22 mouse cellular contexts compared by ENCODE assay signal in genomic region chr11:115290314-115290713, GRCm38 (mm10). TPM values are rescaled to one million over a fixed set of nuclear protein-coding genes. Genes with fewer than 3 reads are reported as not detected.
DNase-seq lines count a peak whose midpoint lies in the region; ATAC-seq and TF ChIP-seq lines count a peak whose summit lies in the region.
"Had no signal": no experiment of that assay in that cellular context is flagged by ENCODE, and none has a peak within 500 bp of the region (broad histone marks: within the 10 kb centered on the region; RNA-seq: fewer than 3 reads in every experiment).

No protein-coding gene starts in this region.

- H3K27ac ChIP-seq in heart, embryonic 14.5 days (replicated peaks in 1 of 2; ENCODE audit: control insufficient read depth in 1 of 2, insufficient read depth in 1 of 2, low read depth in 2 of 2, low read length in 2 of 2) = peak overlapping the region; percentile 36 to 57; a peak in 3 of 4 replicates
- H3K27ac ChIP-seq in liver, embryonic 11.5 days (ENCODE audit: low read depth, low read length) = peak overlapping the region; percentile 19; the same call in 1 of the 2 replicates
- no peak overlapping the region for H3K27ac ChIP-seq in liver, embryonic 12.5 days
- peak overlapping the region; percentile 2 for H3K27ac ChIP-seq in bone marrow macrophage, adult 2 months (ENCODE audit: insufficient read depth, low read depth, low read length)
- H3K27ac ChIP-seq in olfactory bulb, adult 2 months (ENCODE audit: insufficient read depth, low read depth, low read length) = peak overlapping the region; percentile 41; the same call in 1 of the 2 replicates
- no peak overlapping the region for H3K27ac ChIP-seq in neural tube, embryonic 15.5 days (replicated peaks)
- H3K27ac ChIP-seq in hindbrain, embryonic 16.5 days (ENCODE audit: low read depth, low read length) = no peak overlapping the region
- H3K27ac ChIP-seq: forebrain, embryonic 12.5 days; layer of hippocampus, adult 2 months; midbrain, embryonic 15.5 days had no signal

- ATAC-seq in heart, embryonic 14.5 days (ENCODE audit: insufficient number of reproducible peaks, insufficient read depth, low FRiP score, low read depth) = no peak
- no peak for ATAC-seq in liver, embryonic 11.5 days (replicated peaks; ENCODE audit: low FRiP score)
- no peak for ATAC-seq in liver, embryonic 12.5 days
- ATAC-seq in neural tube, embryonic 15.5 days (ENCODE audit: low FRiP score) = no peak
- no peak for ATAC-seq in hindbrain, embryonic 16.5 days
- ATAC-seq: midbrain, embryonic 15.5 days had no signal

- H3K36me3 ChIP-seq in heart, embryonic 14.5 days (ENCODE audit: control insufficient read depth, insufficient read depth, low read length) = no peaks in the 10 kb centered on the region
- no peaks in the 10 kb centered on the region for H3K36me3 ChIP-seq in liver, embryonic 11.5 days (ENCODE audit: control insufficient read depth, insufficient read depth, low read length)
- H3K36me3 ChIP-seq in liver, embryonic 12.5 days = no peaks in the 10 kb centered on the region
- no peaks in the 10 kb centered on the region for H3K36me3 ChIP-seq in neural tube, embryonic 15.5 days
- H3K36me3 ChIP-seq in hindbrain, embryonic 16.5 days (ENCODE audit: control insufficient read depth, insufficient read depth, low read length) = no peaks in the 10 kb centered on the region
- H3K36me3 ChIP-seq: forebrain, embryonic 12.5 days; midbrain, embryonic 15.5 days had no signal

- intact Hi-C loops in heart, postnatal 10 days (cut with DNase I) = no loop called here

- H3K4me2 ChIP-seq in heart, embryonic 14.5 days (ENCODE audit: low read length) = no peak overlapping the region
- no peak overlapping the region for H3K4me2 ChIP-seq in liver, embryonic 11.5 days
- H3K4me2 ChIP-seq in liver, embryonic 12.5 days = no peak overlapping the region
- H3K4me2 ChIP-seq in neural tube, embryonic 15.5 days = no peak overlapping the region
- no peak overlapping the region for H3K4me2 ChIP-seq in hindbrain, embryonic 16.5 days (ENCODE audit: low read length)
- H3K4me2 ChIP-seq: forebrain, embryonic 12.5 days; midbrain, embryonic 15.5 days had no signal

- 91% methylated on average over 1 of the region's 1 CpGs for WGBS in heart, embryonic 14.5 days
- 87% methylated on average over 1 of the region's 1 CpGs for WGBS in liver, embryonic 11.5 days
- WGBS in liver, embryonic 12.5 days (ENCODE audit: insufficient replicate concordance) = 55% methylated on average over 1 of the region's 1 CpGs
- WGBS in olfactory bulb, adult 2 months = 88% methylated on average over 1 of the region's 1 CpGs
- 100% methylated on average over 1 of the region's 1 CpGs for WGBS in neural tube, embryonic 15.5 days
- WGBS in hindbrain, embryonic 16.5 days = 91% methylated on average over 1 of the region's 1 CpGs

- TF ChIP-seq POLR2A in bone marrow macrophage, adult 2 months (IDR thresholded peaks at IDR 0.05; ENCODE audit: borderline replicate concordance, low read depth, low read length) = no peak
- TF ChIP-seq POLR2A in olfactory bulb, adult 2 months (IDR thresholded peaks at IDR 0.05; ENCODE audit: insufficient read depth, low read depth, low read length) = no peak

- peaks cover 15% of the 10 kb centered on the region in 2 experiments for H3K4me1 ChIP-seq in heart, embryonic 14.5 days (ENCODE audit: control insufficient read depth in 2 of 2, insufficient read depth in 2 of 2, low read length in 2 of 2)
- H3K4me1 ChIP-seq in liver, embryonic 11.5 days (replicated peaks; ENCODE audit: control insufficient read depth, insufficient read depth, low read length) = peaks cover 8% of the 10 kb centered on the region; the same call in 1 of the 2 replicates
- peaks cover 8% of the 10 kb centered on the region; the same call in 1 of the 2 replicates for H3K4me1 ChIP-seq in liver, embryonic 12.5 days
- peaks cover 30% of the 10 kb centered on the region for H3K4me1 ChIP-seq in bone marrow macrophage, adult 2 months (ENCODE audit: control insufficient read depth, insufficient read depth, low read length)
- peaks cover 24% of the 10 kb centered on the region for H3K4me1 ChIP-seq in olfactory bulb, adult 2 months (ENCODE audit: control insufficient read depth, insufficient read depth, low read length)
- peaks cover 4% of the 10 kb centered on the region; the same call in 1 of the 2 replicates for H3K4me1 ChIP-seq in neural tube, embryonic 15.5 days
- no peaks in the 10 kb centered on the region for H3K4me1 ChIP-seq in hindbrain, embryonic 16.5 days (ENCODE audit: control insufficient read depth, insufficient read depth, low read depth, low read length)
- H3K4me1 ChIP-seq: midbrain, embryonic 15.5 days had no signal

- H3K9ac ChIP-seq in heart, embryonic 14.5 days (ENCODE audit: low read length) = no peak overlapping the region
- no peak overlapping the region for H3K9ac ChIP-seq in liver, embryonic 11.5 days (ENCODE audit: low read depth, low read length)
- no peak overlapping the region for H3K9ac ChIP-seq in liver, embryonic 12.5 days
- H3K9ac ChIP-seq in neural tube, embryonic 15.5 days (replicated peaks) = no peak overlapping the region
- no peak overlapping the region for H3K9ac ChIP-seq in hindbrain, embryonic 16.5 days (ENCODE audit: low read depth, low read length)
- H3K9ac ChIP-seq: forebrain, embryonic 12.5 days; midbrain, embryonic 15.5 days had no signal

- no peak for TF ChIP-seq CTCF in bone marrow macrophage, adult 2 months (IDR thresholded peaks at IDR 0.05; ENCODE audit: low read depth, low read length)
- no peak for TF ChIP-seq CTCF in olfactory bulb, adult 2 months (IDR thresholded peaks at IDR 0.05; ENCODE audit: insufficient read depth, low read depth, low read length)

- H3K4me3 ChIP-seq in heart, embryonic 14.5 days (ENCODE audit: control insufficient read depth in 1 of 2, insufficient read depth in 1 of 2, low read depth in 1 of 2, low read length in 2 of 2) = no peak overlapping the region
- no peak overlapping the region for H3K4me3 ChIP-seq in liver, embryonic 11.5 days (ENCODE audit: low read depth, low read length)
- no peak overlapping the region for H3K4me3 ChIP-seq in liver, embryonic 12.5 days
- no peak overlapping the region for H3K4me3 ChIP-seq in bone marrow macrophage, adult 2 months (ENCODE audit: insufficient read depth, low read length)
- no peak overlapping the region for H3K4me3 ChIP-seq in olfactory bulb, adult 2 months (ENCODE audit: insufficient read depth, low read depth, low read length)
- H3K4me3 ChIP-seq in neural tube, embryonic 15.5 days (replicated peaks) = no peak overlapping the region
- H3K4me3 ChIP-seq in hindbrain, embryonic 16.5 days (ENCODE audit: low read length) = no peak overlapping the region
- H3K4me3 ChIP-seq: forebrain, embryonic 12.5 days; layer of hippocampus, adult 2 months; midbrain, embryonic 15.5 days had no signal

- no peaks in the 10 kb centered on the region for H3K9me3 ChIP-seq in heart, embryonic 14.5 days (ENCODE audit: control insufficient read depth, low read length)
- H3K9me3 ChIP-seq in liver, embryonic 11.5 days (ENCODE audit: control insufficient read depth, low read length) = no peaks in the 10 kb centered on the region
- no peaks in the 10 kb centered on the region for H3K9me3 ChIP-seq in liver, embryonic 12.5 days (replicated peaks)
- H3K9me3 ChIP-seq in neural tube, embryonic 15.5 days (replicated peaks) = no peaks in the 10 kb centered on the region
- no peaks in the 10 kb centered on the region for H3K9me3 ChIP-seq in hindbrain, embryonic 16.5 days (ENCODE audit: control insufficient read depth, low read length)
- H3K9me3 ChIP-seq: forebrain, embryonic 12.5 days; midbrain, embryonic 15.5 days had no signal

- no peak for DNase-seq in heart, postnatal 10 days
- no peak for DNase-seq in liver, embryonic 11.5 days (ENCODE audit: low spot score)
- DNase-seq: cerebellum, adult 9-10 months; thymus, postnatal 25 days had no signal

- H3K27me3 ChIP-seq in heart, embryonic 14.5 days (ENCODE audit: control insufficient read depth, insufficient read depth, low read length) = no peaks in the 10 kb centered on the region
- H3K27me3 ChIP-seq in liver, embryonic 11.5 days (replicated peaks; ENCODE audit: control insufficient read depth, insufficient read depth, low read length) = no peaks in the 10 kb centered on the region
- no peaks in the 10 kb centered on the region for H3K27me3 ChIP-seq in liver, embryonic 12.5 days (replicated peaks)
- H3K27me3 ChIP-seq in neural tube, embryonic 15.5 days (replicated peaks) = no peaks in the 10 kb centered on the region
- H3K27me3 ChIP-seq in hindbrain, embryonic 16.5 days (replicated peaks; ENCODE audit: control insufficient read depth, insufficient read depth, low read length) = no peaks in the 10 kb centered on the region
- H3K27me3 ChIP-seq: midbrain, embryonic 15.5 days had no signal

RNA-seq across cellular contexts. Expression of gene Fads6, which starts 7.1 kb away (rescaled TPM):
- 0.94 and 1.2 TPM in 2 replicates for polyA plus RNA-seq in heart, embryonic 14.5 days (2014; fragmentation: Nextera tagmentation; extraction: Ambion mirVana)
- total RNA-seq in heart, postnatal 10 days (2021) = 1 to 10 TPM in 1 of 2 experiments, under 1 TPM in 1; 0.89 to 1.2 TPM
- 3.2 and 3.4 TPM in 2 replicates for polyA plus RNA-seq in liver, embryonic 11.5 days (2014; fragmentation: Nextera tagmentation; extraction: Ambion mirVana)
- 2.2 and 2.4 TPM in 2 replicates for polyA plus RNA-seq in liver, embryonic 12.5 days (2016; fragmentation: Nextera tagmentation; extraction: Ambion mirVana)
- polyA plus RNA-seq in bone marrow macrophage, adult 2 months (2012; ENCODE audit: insufficient read depth, insufficient read length, missing spikeins) = 1.5 and 1.9 TPM in 2 replicates
- not detected in 2 replicates for polyA plus RNA-seq in olfactory bulb, adult 2 months (2012; ENCODE audit: insufficient read depth, insufficient read length, low replicate concordance, missing spikeins)
- 2.0 and 2.1 TPM in 2 replicates for polyA plus RNA-seq in neural tube, embryonic 15.5 days (2015; fragmentation: Nextera tagmentation; extraction: Ambion mirVana)
- polyA plus RNA-seq in hindbrain, embryonic 16.5 days (2015; fragmentation: Nextera tagmentation; extraction: Ambion mirVana) = 1.4 and 2.0 TPM in 2 replicates
- total RNA-seq: megakaryocyte-erythroid progenitor cell, adult 5-6 weeks had no signal

RNA-seq across cellular contexts. Expression of gene Fdxr, which starts 13.5 kb away (rescaled TPM):
- polyA plus RNA-seq in heart, embryonic 14.5 days (2014; fragmentation: Nextera tagmentation; extraction: Ambion mirVana) = 9.3 and 9.4 TPM in 2 replicates
- 1 to 10 TPM; 7.7 to 9.1 TPM for total RNA-seq in heart, postnatal 10 days (2021)
- 25.0 and 25.7 TPM in 2 replicates for polyA plus RNA-seq in liver, embryonic 11.5 days (2014; fragmentation: Nextera tagmentation; extraction: Ambion mirVana)
- 17.1 and 17.8 TPM in 2 replicates for polyA plus RNA-seq in liver, embryonic 12.5 days (2016; fragmentation: Nextera tagmentation; extraction: Ambion mirVana)
- polyA plus RNA-seq in bone marrow macrophage, adult 2 months (2012; ENCODE audit: insufficient read depth, insufficient read length, missing spikeins) = 7.8 and 9.6 TPM in 2 replicates
- not detected in 2 replicates for polyA plus RNA-seq in olfactory bulb, adult 2 months (2012; ENCODE audit: insufficient read depth, insufficient read length, low replicate concordance, missing spikeins)
- 18.6 and 21.5 TPM in 2 replicates for polyA plus RNA-seq in neural tube, embryonic 15.5 days (2015; fragmentation: Nextera tagmentation; extraction: Ambion mirVana)
- 21.2 and 22.5 TPM in 2 replicates for polyA plus RNA-seq in hindbrain, embryonic 16.5 days (2015; fragmentation: Nextera tagmentation; extraction: Ambion mirVana)

RNA-seq across cellular contexts. Expression of gene Otop2, which starts 16.6 kb away (rescaled TPM):
- polyA plus RNA-seq in heart, embryonic 14.5 days (2014; fragmentation: Nextera tagmentation; extraction: Ambion mirVana) = not detected in 2 replicates
- not detected for total RNA-seq in heart, postnatal 10 days (2021)
- not detected in 2 replicates for polyA plus RNA-seq in liver, embryonic 11.5 days (2014; fragmentation: Nextera tagmentation; extraction: Ambion mirVana)
- polyA plus RNA-seq in liver, embryonic 12.5 days (2016; fragmentation: Nextera tagmentation; extraction: Ambion mirVana) = not detected in 2 replicates
- polyA plus RNA-seq in bone marrow macrophage, adult 2 months (2012; ENCODE audit: insufficient read depth, insufficient read length, missing spikeins) = not detected in 2 replicates
- not detected in 2 replicates for polyA plus RNA-seq in olfactory bulb, adult 2 months (2012; ENCODE audit: insufficient read depth, insufficient read length, low replicate concordance, missing spikeins)
- 0.15 and 0.26 TPM in 2 replicates for polyA plus RNA-seq in neural tube, embryonic 15.5 days (2015; fragmentation: Nextera tagmentation; extraction: Ambion mirVana)
- polyA plus RNA-seq in hindbrain, embryonic 16.5 days (2015; fragmentation: Nextera tagmentation; extraction: Ambion mirVana) = 0.06 and 0.18 TPM in 2 replicates
- total RNA-seq: adrenal gland, adult 2 months; common myeloid progenitor, adult 5-6 weeks; gastrocnemius, postnatal 10 days; heart, adult 8-10 months; megakaryocyte-erythroid progenitor cell, adult 5-6 weeks; neutrophil, adult 5-6 weeks had no signal
- polyA plus RNA-seq: adrenal gland, adult 2 months; embryonic facial prominence, embryonic 11.5 days; forebrain, embryonic 12.5 days; hindbrain, embryonic 11.5 days; midbrain, embryonic 15.5 days had no signal

RNA-seq across cellular contexts. Expression of gene Grin2c, which starts 23.3 kb away (rescaled TPM):
- polyA plus RNA-seq in heart, embryonic 14.5 days (2014; fragmentation: Nextera tagmentation; extraction: Ambion mirVana) = 0.15 TPM in 1 of 2 replicates, not detected in the other
- not detected for total RNA-seq in heart, postnatal 10 days (2021)
- 0.75 and 0.89 TPM in 2 replicates for polyA plus RNA-seq in liver, embryonic 11.5 days (2014; fragmentation: Nextera tagmentation; extraction: Ambion mirVana)
- polyA plus RNA-seq in liver, embryonic 12.5 days (2016; fragmentation: Nextera tagmentation; extraction: Ambion mirVana) = 0.51 and 0.62 TPM in 2 replicates
- not detected in 2 replicates for polyA plus RNA-seq in bone marrow macrophage, adult 2 months (2012; ENCODE audit: insufficient read depth, insufficient read length, missing spikeins)
- polyA plus RNA-seq in olfactory bulb, adult 2 months (2012; ENCODE audit: insufficient read depth, insufficient read length, low replicate concordance, missing spikeins) = not detected in 2 replicates
- 0.34 and 0.44 TPM in 2 replicates for polyA plus RNA-seq in neural tube, embryonic 15.5 days (2015; fragmentation: Nextera tagmentation; extraction: Ambion mirVana)
- 0.60 and 0.72 TPM in 2 replicates for polyA plus RNA-seq in hindbrain, embryonic 16.5 days (2015; fragmentation: Nextera tagmentation; extraction: Ambion mirVana)
- total RNA-seq: common myeloid progenitor, adult 5-6 weeks; megakaryocyte-erythroid progenitor cell, adult 5-6 weeks had no signal
- polyA plus RNA-seq: forebrain, embryonic 12.5 days had no signal

RNA-seq across cellular contexts. Expression of gene Ush1g, which starts 31.5 kb away (rescaled TPM):
- polyA plus RNA-seq in heart, embryonic 14.5 days (2014; fragmentation: Nextera tagmentation; extraction: Ambion mirVana) = 0.05 TPM in 1 of 2 replicates, not detected in the other
- total RNA-seq in heart, postnatal 10 days (2021) = under 1 TPM; 0.07 to 0.12 TPM
- polyA plus RNA-seq in liver, embryonic 11.5 days (2014; fragmentation: Nextera tagmentation; extraction: Ambion mirVana) = 0.52 and 0.64 TPM in 2 replicates
- 0.25 and 0.32 TPM in 2 replicates for polyA plus RNA-seq in liver, embryonic 12.5 days (2016; fragmentation: Nextera tagmentation; extraction: Ambion mirVana)
- polyA plus RNA-seq in bone marrow macrophage, adult 2 months (2012; ENCODE audit: insufficient read depth, insufficient read length, missing spikeins) = not detected in 2 replicates
- not detected in 2 replicates for polyA plus RNA-seq in olfactory bulb, adult 2 months (2012; ENCODE audit: insufficient read depth, insufficient read length, low replicate concordance, missing spikeins)
- 0.09 and 0.14 TPM in 2 replicates for polyA plus RNA-seq in neural tube, embryonic 15.5 days (2015; fragmentation: Nextera tagmentation; extraction: Ambion mirVana)
- polyA plus RNA-seq in hindbrain, embryonic 16.5 days (2015; fragmentation: Nextera tagmentation; extraction: Ambion mirVana) = 0.16 and 0.25 TPM in 2 replicates
- total RNA-seq: common myeloid progenitor, adult 5-6 weeks; megakaryocyte-erythroid progenitor cell, adult 5-6 weeks; neutrophil, adult 5-6 weeks had no signal
- polyA plus RNA-seq: embryonic facial prominence, embryonic 11.5 days; forebrain, embryonic 12.5 days; limb, embryonic 14.5 days had no signal

Comparison
In these comparisons a context has a peak if more than half of its experiments do, and no peak if none do; other contexts are left out.
1. H3K27ac ChIP-seq: peak in heart, embryonic 14.5 days (2 of 2), liver, embryonic 11.5 days (single experiment), bone marrow macrophage, adult 2 months (single experiment) and olfactory bulb, adult 2 months (single experiment); none in liver, embryonic 12.5 days (single experiment), neural tube, embryonic 15.5 days (single experiment) and hindbrain, embryonic 16.5 days (single experiment).